Mouse (Mus musculus): ENCODE measurements around the gene Xbp1.
"Not testable (repeated sequence)": the region's sequence is repeated elsewhere in the genome, so short reads cannot be mapped to it uniquely, and the experiment has no call there.

Xbp1 gene

GRCm38 (mm10) chr11:5502351-5503051 is 18.0 kb upstream of the Xbp1 start:
- DNase-seq (ENCODE audit: low spot score) = no peak

- DNase-seq (ENCODE audit: low spot score) = no peak
These were observed 14.4 kb upstream of the Xbp1 start for GRCm38 (mm10) chr11:5505856-5506575.

GRCm38 (mm10) chr11:5509215-5510098 is 11.0 kb upstream of the Xbp1 start:
- DNase-seq (ENCODE audit: low spot score) = no peak

GRCm38 (mm10) chr11:5510099-5510391 is 10.4 kb upstream of the Xbp1 start:
- DNase-seq (ENCODE audit: low spot score) = no peak

- not testable (repeated sequence) for DNase-seq (ENCODE audit: low spot score)
These were observed 9.8 kb upstream of the Xbp1 start for GRCm38 (mm10) chr11:5510686-5511085.

- no peak for DNase-seq (ENCODE audit: low spot score)
These were observed 8.2 kb upstream of the Xbp1 start for GRCm38 (mm10) chr11:5512099-5512725.

- DNase-seq (ENCODE audit: low spot score) = no peak
These were observed 7.5 kb upstream of the Xbp1 start for GRCm38 (mm10) chr11:5512961-5513360.

GRCm38 (mm10) chr11:5514091-5514490 is 6.4 kb upstream of the Xbp1 start:
- DNase-seq (ENCODE audit: low spot score) = no peak

GRCm38 (mm10) chr11:5515196-5515595 is 5.3 kb upstream of the Xbp1 start:
- DNase-seq (ENCODE audit: low spot score) = no peak

GRCm38 (mm10) chr11:5515655-5516054 is 4.8 kb upstream of the Xbp1 start:
- DNase-seq (ENCODE audit: low spot score) = no peak

- DNase-seq (ENCODE audit: low spot score) = no peak
These were observed 4.3 kb upstream of the Xbp1 start for GRCm38 (mm10) chr11:5516151-5516550.

GRCm38 (mm10) chr11:5516617-5517016 is 3.8 kb upstream of the Xbp1 start:
- DNase-seq (ENCODE audit: low spot score) = no peak

GRCm38 (mm10) chr11:5517346-5517745 is 3.1 kb upstream of the Xbp1 start:
- DNase-seq (ENCODE audit: low spot score) = no peak

- no peak for DNase-seq (ENCODE audit: low spot score)
These were observed 778 bp upstream of the Xbp1 start for GRCm38 (mm10) chr11:5519681-5520080.

- no peak for DNase-seq (ENCODE audit: low spot score)
These were observed 732 bp downstream of the Xbp1 start for GRCm38 (mm10) chr11:5521266-5521515.

- DNase-seq (ENCODE audit: low spot score) = peak; percentile 51
These were observed 1.2 kb downstream of the Xbp1 start for GRCm38 (mm10) chr11:5521516-5522291.

GRCm38 (mm10) chr11:5522798-5523415 is 2.4 kb downstream of the Xbp1 start:
- DNase-seq (ENCODE audit: low spot score) = no peak

- DNase-seq (ENCODE audit: low spot score) = no peak
These were observed 5.0 kb downstream of the Xbp1 start for GRCm38 (mm10) chr11:5525418-5525817.

- DNase-seq (ENCODE audit: low spot score) = no peak
These were observed 6.3 kb downstream of the Xbp1 start for GRCm38 (mm10) chr11:5526573-5527439.

- DNase-seq (ENCODE audit: low spot score) = no peak
These were observed 7.5 kb downstream of the Xbp1 start for GRCm38 (mm10) chr11:5527865-5528523.

All from ovary, postnatal 14 days (tissue).